Mouse (Mus musculus) cerebellum, adult 9-10 months (tissue): ENCODE results near the gene Tbc1d5.
A peak's percentile ranks its signal among the peaks of the same experiment; 100 is the strongest.
"Not testable (repeated sequence)": the region's sequence is repeated elsewhere in the genome, so short reads cannot be mapped to it uniquely, and the experiment has no call there.

Source experiments
- DNase-seq: peaks from one replicate; pipeline ENCODE4 v3.0.0; 2022

Gene Tbc1d5

DNA sequence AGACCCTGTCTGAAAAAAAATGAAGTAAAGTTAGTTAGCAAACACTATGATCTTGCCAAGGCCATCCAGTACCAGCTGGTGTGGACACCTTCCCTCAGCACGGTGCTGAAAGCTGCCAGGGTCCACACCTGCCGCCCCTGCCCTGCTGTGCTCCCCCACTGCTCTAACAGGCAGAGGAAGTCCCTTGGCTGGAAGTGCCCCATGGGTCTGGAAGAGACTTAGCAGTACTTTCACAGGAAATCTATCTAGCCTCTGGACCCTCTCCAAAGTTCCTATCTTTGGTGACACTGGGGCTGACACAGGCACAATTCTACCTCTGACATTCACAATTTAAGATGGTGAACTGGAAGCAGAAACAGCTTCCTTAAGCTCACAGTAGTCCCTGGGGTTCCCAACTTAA lies 442.1 kb downstream of the Tbc1d5 start:
- DNase-seq, result peak; percentile 24

DNA sequence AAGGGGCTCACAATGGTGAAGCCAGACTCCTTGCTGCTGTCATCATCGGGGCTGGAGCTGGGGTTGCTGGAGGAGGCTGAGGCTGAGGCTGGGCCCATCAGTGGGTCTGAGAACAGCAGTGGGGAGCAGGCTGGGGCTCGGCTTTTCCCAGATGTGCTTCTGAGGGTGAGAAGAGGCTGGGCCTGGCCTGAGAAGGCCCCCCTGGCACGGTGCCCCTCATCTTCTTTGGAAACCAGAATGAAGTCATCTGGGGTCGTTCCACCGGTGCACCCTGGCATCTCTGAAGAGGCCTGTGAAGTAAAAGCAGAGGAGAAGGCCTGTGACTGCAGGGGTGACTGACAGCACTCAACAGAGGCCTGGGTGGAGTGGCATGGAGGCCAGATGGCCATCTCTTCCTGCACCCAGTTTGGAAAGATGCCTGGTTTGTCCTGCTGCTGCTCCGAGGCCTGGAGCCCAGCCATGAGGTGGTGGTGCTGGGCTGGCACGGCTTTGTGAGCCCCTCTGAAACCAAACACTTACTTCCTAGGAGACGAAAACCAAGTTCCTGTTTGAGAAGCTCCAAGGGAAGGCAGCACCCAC lies 443.1 kb downstream of the Tbc1d5 start:
- peak; percentile 38 for DNase-seq

DNA sequence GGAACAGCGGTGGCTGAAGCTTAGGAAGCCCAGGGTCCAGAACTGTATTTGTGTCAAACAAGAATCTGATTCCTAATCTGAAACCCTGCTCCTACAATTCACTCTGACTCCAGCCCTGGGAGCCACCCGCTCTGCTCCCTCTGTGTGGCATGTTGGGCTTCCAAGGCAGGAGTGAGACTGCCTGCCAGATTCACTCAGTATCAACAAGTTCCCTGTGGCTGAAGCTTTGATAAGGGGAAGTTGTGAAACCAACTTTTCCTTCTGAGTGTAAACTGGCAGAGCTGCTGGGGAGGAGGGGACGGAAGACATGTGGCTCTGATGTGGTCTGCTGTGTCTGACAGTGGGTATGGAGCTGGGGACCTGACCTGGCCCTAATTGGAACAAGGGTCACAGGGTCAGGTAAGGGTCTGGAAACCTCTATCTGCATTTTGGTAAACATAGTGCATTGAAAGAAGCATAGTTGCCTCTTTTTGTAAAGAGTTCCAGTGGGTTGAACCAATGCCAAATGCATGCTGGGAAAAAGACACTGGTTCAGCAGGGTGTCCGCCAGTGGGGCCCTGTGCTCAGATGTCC lies 443.7 kb downstream of the Tbc1d5 start:
- peak; percentile 17 for DNase-seq

DNA sequence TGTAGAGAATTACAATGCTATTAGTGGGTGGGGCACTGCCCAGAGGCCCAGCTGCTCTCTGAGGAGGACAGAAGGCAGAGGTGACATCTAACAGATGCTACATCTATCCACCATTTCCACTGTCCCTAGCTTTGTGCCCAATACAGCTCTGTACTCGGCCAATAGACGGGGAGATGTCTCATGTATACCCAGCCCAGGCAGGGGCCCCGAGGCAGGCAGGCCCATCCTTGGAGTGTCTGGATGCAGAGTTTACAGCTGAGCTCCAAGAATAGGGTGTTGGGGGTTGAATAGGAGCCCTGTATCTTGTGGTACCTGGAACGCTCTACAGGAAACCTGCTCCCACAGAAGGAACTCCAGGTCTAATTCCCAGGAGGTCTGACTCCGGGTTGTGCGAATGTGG lies 444.4 kb downstream of the Tbc1d5 start:
- DNase-seq, result no peak

DNA sequence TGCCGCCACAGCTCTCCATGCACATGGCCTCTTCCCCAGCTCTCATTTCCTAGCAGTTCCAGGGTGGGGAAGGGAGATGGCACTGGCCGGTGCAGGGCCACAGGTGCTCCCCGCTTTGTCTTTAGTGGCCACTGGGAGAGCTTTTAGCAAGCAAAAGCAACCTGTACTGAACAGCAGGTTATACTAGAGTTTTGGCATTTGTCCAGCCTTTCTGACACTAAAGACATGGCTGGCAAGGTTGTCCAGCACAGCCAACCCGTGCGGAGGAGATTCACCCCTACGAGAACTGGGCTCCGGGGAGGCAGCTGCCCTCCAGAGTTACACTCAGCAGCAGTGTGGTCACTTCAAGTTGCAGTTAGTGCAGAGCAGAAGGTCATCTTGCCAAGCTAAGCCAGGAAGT lies 445.8 kb downstream of the Tbc1d5 start:
- peak; percentile 55 for DNase-seq

DNA sequence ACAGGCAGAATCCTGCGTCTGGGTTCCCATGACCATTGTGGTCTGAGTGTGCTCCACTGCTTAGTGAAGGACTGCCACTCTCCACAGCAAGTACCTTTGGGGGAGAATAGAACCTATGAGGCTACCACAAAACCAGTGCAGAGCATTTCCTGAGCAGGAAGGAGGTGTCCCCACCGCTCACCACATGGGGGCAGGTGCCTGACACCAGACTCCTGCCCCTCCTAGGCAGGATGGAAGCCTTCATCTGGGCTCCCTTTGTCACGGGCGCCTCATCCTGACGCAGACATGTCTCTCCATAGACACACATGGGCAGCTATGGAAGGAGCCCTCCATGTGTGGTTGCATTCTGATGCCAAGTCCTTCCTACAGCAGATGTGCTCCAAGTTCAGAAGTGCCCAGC lies 447.3 kb downstream of the Tbc1d5 start:
- no peak for DNase-seq

DNA sequence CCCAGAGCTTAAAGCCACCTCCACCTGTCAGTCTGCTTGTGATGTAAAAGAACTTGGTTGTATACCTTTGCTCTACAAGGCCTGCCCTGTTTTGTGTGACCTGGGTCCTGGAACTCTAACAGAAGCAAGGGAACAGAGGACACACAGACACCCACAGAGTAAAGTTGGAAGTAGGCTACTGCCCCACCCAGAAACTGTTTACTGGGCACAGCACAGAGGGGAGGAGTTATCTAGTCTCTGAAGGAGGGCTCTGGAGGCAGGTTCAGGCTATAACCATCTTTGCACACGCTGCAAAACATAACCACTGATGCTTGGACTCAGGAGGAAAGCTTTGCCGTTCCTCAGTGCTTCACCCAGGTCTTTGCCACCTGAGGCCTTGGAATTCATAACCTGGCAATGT lies 448.3 kb downstream of the Tbc1d5 start:
- DNase-seq, result no peak

DNA sequence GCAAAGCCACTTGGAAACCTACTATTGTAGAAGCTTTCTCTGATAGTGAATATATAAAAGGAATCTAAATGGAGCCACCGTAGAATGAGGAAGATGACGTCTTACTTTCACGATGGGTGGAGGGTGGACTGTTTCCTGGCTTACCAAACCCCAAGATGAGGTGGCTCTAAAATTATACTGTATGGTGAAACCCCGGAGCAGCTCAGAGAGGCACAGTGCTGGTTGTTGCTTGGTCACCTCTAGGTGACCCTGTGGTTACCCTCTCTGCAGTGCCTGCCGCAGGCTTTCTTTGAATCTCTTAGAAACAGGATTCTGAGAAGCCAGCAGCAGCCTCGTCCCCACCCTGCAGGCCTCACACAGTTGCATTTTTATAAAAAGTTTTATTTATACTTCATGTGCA lies 449.6 kb downstream of the Tbc1d5 start:
- no peak for DNase-seq

DNA sequence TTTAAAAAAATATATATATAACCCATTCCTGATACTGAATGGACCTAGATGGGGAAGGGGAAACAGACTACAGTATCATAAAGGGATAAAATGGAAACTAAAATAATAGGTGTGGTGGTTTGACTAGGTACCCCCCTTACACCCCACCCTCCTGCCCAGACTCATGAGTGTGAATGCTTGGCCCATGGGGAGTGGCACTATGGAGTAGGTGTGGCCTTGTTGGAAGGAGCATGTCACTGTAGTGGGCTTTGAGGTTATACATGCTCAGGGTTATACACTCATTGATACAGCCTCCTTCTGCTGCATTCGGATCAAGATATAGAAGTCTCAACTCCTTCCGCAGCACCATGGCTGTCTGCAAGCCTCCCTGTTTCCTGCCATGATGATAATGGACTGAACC lies 450.1 kb downstream of the Tbc1d5 start:
- DNase-seq, result no peak

DNA sequence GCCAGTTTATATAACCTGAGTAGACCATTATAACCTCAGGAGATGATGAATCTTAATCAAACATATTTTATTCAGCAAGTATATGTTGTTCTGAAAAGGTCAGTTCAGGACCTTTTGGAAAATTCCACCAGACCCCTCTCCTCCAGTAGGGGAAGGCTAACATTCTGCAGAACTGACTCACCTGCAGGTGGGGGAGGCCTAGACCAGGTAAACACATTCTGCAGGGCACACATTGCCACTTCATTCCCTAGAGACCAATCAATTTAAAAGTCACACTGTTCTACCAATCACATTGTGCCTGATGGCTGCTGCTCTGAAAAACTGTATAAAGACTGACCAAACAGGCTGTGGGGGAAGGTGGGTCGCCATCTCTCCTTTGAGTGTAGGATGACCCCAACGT lies 452.9 kb downstream of the Tbc1d5 start:
- no peak for DNase-seq

DNA sequence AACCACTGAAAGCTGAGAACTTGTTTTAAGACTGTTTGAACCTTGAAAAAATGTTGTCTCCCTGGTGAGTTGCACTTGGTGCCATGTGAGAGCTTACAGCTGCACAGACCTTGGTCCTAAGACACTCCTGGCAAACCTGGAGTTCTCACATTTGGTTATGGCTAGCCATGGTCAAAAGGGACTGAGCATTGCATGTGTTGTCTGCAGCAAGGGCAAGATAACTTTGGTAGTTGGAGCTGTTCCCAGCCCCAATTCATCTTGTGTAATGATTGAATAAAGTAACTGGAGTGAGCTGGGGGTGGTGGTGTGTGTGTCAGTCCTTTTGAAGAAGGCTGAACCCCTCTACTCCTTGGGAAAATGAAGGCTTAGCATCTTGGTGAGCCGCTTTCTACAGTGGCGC lies 454.8 kb downstream of the Tbc1d5 start:
- no peak for DNase-seq

DNA sequence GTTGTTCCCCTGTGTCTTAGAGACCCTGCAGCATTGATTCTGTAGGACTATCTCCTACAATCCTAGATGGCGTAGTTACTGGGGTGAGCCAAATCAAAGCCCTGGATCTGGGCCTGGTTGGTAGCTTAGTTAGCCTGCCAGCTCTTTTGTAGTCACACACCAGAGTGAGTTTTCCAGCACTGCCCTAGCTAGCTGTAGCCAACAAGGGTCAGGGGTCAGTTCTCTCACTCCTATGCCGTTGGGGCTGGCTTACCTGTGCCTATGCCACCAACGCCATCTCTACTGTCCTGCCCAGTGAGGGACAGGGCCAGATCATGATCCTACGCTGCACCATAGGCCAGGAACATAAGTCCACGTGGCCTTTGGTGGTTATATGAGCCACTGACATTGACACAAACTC lies 461.6 kb downstream of the Tbc1d5 start:
- DNase-seq, result no peak

DNA sequence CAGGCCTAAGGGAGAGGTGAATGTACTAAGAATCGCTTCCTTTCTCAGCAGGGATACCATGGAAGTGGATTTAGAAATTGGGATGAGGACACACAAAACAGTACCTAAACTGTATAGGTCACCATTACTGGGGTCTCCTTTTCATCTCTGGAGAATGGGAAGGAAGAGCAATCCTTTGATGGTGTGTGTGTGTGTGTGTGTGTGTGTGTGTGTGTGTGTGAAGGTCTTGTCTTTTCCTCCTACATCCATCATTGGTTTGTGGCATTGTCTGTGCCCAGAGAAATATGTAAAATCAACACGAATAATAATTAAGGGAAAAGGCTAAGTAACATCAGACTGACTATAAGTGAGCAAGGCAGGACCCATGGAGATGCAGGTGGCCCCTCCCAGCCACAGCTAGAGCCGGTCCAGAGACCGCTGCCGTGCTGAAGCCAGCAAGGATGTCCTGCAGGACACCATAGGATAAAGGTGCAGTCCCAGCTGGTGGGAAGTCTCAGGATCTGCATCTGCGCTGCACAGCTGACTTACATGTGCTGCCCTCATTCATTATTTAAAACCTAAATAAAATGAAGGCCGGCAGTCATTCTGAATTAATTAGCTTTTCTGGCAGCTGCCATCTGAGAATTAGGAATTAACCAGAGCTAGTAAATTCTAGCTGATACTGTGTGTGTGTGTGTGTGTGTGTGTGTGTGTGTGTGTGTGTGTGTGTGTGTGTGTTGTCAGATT lies 468.5 kb downstream of the Tbc1d5 start:
- DNase-seq, result no peak

DNA sequence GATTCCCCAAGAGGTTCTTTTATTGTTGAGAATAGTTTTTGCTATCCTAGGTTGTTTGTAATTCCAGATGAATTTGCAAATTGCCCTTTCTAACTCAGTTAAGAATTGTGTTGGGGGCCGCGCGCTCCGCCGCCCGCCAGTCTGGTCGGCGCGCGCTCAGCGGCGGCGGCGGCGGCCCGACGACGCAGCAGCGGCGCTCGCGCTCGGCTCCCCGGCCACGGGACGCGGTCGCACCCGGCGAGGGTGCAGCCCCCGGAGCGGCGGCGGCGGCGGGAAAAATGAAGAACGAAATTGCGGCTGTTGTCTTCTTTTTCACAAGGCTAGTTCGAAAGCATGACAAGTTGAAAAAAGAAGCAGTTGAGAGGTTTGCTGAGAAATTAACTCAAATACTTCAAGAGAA lies 480.7 kb downstream of the Tbc1d5 start:
- DNase-seq, result not testable (repeated sequence)

DNA sequence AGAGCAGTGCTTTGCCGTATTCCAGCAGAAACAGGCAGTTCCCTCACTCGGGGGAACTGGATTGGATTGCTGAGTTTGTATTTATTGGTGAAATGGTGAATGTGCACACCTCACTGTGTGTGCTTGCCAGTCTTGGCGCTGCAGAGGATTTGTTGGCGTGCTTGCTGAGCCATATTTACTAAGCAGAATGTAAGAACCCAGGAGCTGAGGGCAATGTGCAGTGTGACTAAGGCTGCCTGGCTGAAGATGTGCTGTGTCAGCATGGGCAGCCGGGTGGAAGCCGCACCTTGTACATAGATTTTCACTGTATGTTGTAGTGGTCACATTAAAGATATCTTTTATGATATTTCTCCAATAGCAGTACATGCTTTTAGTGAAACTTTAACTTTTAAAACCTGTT lies 491.0 kb downstream of the Tbc1d5 start:
- DNase-seq, result peak; percentile 84

DNA sequence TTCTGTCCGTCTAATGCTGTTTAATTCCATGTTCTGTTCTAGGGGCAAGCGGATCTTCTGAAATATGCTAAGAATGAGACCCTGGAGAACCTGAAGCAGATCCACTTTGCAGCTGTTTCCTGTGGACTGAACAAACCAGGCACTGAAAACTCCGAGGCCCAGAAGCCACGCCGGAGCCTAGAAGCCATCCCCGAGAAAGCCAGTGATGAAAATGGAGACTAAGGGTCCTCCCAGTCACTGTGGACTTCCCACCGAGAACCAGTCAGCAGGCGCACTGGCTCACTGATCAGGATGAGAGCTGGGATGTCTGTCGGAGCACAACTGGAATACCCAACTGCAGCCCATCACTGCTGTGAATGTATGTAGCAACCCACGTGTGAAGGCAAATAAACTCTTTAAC lies 491.5 kb downstream of the Tbc1d5 start:
- no peak for DNase-seq

DNA sequence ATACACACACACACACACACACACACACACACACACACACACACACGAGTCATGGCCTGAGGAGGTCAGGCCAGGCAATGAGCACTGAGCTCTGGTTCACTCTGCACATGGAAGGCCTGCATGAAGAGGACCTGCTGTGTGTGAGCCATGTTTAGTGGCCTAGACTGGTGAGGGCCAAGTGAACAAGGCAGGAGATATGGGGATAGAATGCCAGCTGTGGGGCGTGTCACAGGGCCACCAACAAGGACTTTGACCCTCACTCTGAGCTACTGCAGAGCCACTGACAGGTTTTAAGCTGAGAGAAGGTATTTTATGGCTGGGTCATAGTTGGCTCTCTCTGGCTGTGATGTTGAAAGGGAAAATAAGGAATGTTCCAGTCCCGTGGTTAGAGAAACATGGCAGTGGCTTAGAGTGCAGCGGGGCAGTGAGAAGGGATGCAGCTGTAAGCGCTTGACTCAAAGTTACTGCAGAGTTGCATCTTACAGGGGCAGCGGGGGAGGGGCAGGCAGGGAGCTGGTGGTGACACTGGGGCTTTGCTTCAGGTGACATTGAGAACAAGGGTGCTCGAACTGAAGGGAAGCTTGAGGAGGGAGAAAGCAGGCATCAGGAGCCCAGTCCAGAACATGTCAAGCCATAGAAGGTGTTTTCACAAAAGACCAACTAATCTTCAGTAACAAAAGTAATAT lies 494.0 kb downstream of the Tbc1d5 start:
- DNase-seq, result no peak
